Mouse (Mus musculus): ENCODE results near the gene Bud31. TPM values are rescaled to one million over a fixed set of nuclear protein-coding genes. Genes with fewer than 3 reads are reported as not detected.

Gene Bud31
- polyA plus RNA-seq, 1 experiment from 2014 or later, result 299 TPM

DNA sequence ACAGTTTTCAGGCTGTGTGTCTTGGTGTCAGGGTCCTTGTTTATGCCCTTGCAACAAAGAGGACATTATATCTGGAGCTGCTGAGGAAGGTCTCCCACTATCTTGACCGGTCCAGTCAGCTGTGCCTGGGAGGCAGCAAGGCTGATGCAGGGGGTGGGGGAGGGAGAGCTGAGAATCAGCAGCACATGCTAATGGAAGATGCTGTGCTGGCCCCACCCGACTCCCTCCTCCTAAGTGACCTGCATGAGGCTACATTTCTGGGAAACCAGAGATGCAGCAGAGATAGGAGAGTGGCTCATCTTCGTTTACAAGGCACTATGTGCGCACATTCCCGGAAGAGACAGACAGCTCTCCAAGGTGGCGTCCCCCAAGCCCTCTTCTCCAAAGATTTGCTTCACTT lies 29.8 kb upstream of the Bud31 start:
- peaks cover 7% of the 10 kb centered on the region for H3K27me3 ChIP-seq (ENCODE audit: control insufficient read depth, insufficient read depth, low read length)
- ATAC-seq (replicated peaks; ENCODE audit: insufficient number of reproducible peaks, low FRiP score, low TSS enrichment, low read depth), result no peak
- H3K9me3 ChIP-seq (replicated peaks; ENCODE audit: control insufficient read depth, low read length), result no peaks in the 10 kb centered on the region
- H3K27ac ChIP-seq (replicated peaks; ENCODE audit: low read depth, low read length), result no peak overlapping the region
- H3K4me1 ChIP-seq (ENCODE audit: control insufficient read depth, insufficient read depth, low read length), result no peaks in the 10 kb centered on the region
- no peak for DNase-seq (ENCODE audit: low spot score)
- no peak overlapping the region for H3K9ac ChIP-seq (replicated peaks; ENCODE audit: low read length)
- no peak overlapping the region for H3K4me2 ChIP-seq (ENCODE audit: low read depth, low read length)
- WGBS, result 79% methylated on average over 6 of the region's 6 CpGs
- H3K4me3 ChIP-seq (ENCODE audit: low read depth, low read length), result no peak overlapping the region
- H3K36me3 ChIP-seq (replicated peaks; ENCODE audit: control insufficient read depth, insufficient read depth, low read depth, low read length), result peaks cover 8% of the 10 kb centered on the region

DNA sequence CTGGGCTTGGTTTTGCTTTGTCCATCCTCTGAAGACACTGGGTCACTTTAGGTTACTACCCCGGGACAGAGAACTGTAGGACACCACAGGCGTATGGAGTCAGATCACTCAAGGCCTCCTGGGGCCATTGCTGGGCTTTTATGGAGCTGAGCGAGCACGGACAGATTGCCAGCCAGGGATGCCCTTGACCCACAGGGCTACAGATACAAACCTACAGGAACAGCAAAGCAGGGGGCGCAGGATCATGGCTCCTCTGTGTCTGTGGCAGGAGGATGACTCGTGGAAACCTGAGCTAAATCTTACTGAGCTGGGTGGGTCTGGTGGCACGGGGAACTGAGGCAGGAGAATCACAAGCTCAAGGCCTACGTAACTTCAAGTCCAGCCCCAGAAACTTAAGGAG lies 27.6 kb upstream of the Bud31 start:
- ATAC-seq (replicated peaks; ENCODE audit: insufficient number of reproducible peaks, low FRiP score, low TSS enrichment, low read depth) (no peak), DNase-seq (ENCODE audit: low spot score) (no peak)
- 80% methylated on average over 8 of the region's 8 CpGs for WGBS
- H3K4me3 ChIP-seq (ENCODE audit: low read depth, low read length), result no peak overlapping the region
- peaks cover 7% of the 10 kb centered on the region for H3K27me3 ChIP-seq (ENCODE audit: control insufficient read depth, insufficient read depth, low read length)
- no peak overlapping the region for H3K27ac ChIP-seq (replicated peaks; ENCODE audit: low read depth, low read length)
- H3K9ac ChIP-seq (replicated peaks; ENCODE audit: low read length), result no peak overlapping the region
- H3K4me2 ChIP-seq (ENCODE audit: low read depth, low read length), result no peak overlapping the region
- H3K36me3 ChIP-seq (replicated peaks; ENCODE audit: control insufficient read depth, insufficient read depth, low read depth, low read length), result peaks cover 4% of the 10 kb centered on the region
- no peaks in the 10 kb centered on the region for H3K4me1 ChIP-seq (ENCODE audit: control insufficient read depth, insufficient read depth, low read length)
- H3K9me3 ChIP-seq (replicated peaks; ENCODE audit: control insufficient read depth, low read length), result no peaks in the 10 kb centered on the region

- no peak for DNase-seq (ENCODE audit: low spot score)
- 43% methylated on average over 2 of the region's 2 CpGs for WGBS
Measured at GRCm38 (mm10) chr5:145113416-145113815, 26.7 kb upstream of the Bud31 start.

DNA sequence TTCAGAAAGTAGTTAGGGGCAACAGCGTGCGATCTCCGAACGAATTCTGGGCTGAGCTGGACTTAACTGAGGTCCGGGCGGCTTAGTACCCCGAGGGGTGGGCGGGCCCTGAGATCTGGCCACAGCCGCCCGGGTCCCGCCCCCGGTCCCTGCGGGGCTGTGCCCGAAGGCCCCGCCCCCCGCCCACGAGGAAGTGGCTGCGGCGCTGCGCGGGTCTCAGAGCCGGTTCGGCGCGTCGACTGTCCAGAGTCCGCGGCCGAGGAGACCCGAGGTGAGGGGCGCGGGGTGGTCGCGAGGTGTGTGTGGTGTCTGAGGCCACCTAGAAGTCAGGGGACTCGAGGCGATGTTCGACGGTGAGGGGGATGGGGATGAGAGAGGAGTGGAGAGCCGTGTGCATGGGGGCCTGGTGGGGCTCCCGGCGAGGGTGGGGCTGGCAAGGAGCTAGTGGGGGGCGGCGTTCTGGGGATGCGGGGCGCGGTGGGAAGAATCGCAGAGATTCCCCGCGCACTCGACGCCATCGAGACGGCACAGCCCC lies 26.0 kb upstream of the Bud31 start, which contains the start of gene Arpc1b:
Gene Arpc1b (plus strand): TSS at position 145 of the 535 bp plus-strand sequence.
- H3K9me3 ChIP-seq (replicated peaks; ENCODE audit: control insufficient read depth, low read length), result no peaks in the 10 kb centered on the region
- DNase-seq (ENCODE audit: low spot score) (peak; percentile 68), ATAC-seq (replicated peaks; ENCODE audit: insufficient number of reproducible peaks, low FRiP score, low TSS enrichment, low read depth) (peak; percentile 49)
- H3K4me3 ChIP-seq (ENCODE audit: low read depth, low read length), result peak within 1 kb of the TSS; percentile 55
- H3K27me3 ChIP-seq (ENCODE audit: control insufficient read depth, insufficient read depth, low read length), result peaks cover 7% of the 10 kb centered on the region
- H3K27ac ChIP-seq (replicated peaks; ENCODE audit: low read depth, low read length), result no peak within 1 kb of the TSS
- H3K9ac ChIP-seq (replicated peaks; ENCODE audit: low read length), result peak within 1 kb of the TSS; percentile 57
- H3K4me1 ChIP-seq (ENCODE audit: control insufficient read depth, insufficient read depth, low read length), result no peaks in the 10 kb centered on the region
- H3K4me2 ChIP-seq (ENCODE audit: low read depth, low read length), result peak within 1 kb of the TSS; percentile 79
- WGBS, result 1% methylated on average over 39 of the region's 53 CpGs
- H3K36me3 ChIP-seq (replicated peaks; ENCODE audit: control insufficient read depth, insufficient read depth, low read depth, low read length), result peaks cover 4% of the 10 kb centered on the region

More at GRCm38 (mm10) chr5:145113416-145113815, 26.7 kb upstream of the Bud31 start:
- Histone ChIP-seq H3K27me3 (ENCODE audit: control insufficient read depth, insufficient read depth, low read length) (peaks cover 7% of the 10 kb centered on the region), H3K9me3 (replicated peaks; ENCODE audit: control insufficient read depth, low read length) (no peaks in the 10 kb centered on the region), H3K36me3 (replicated peaks; ENCODE audit: control insufficient read depth, insufficient read depth, low read depth, low read length) (peaks cover 4% of the 10 kb centered on the region), H3K4me2 (ENCODE audit: low read depth, low read length) (peak overlapping the region; percentile 79; the same call in 1 of the 2 replicates), H3K4me3 (ENCODE audit: low read depth, low read length) (peak overlapping the region; percentile 55; the same call in 1 of the 2 replicates), H3K9ac (replicated peaks; ENCODE audit: low read length) (no peak overlapping the region), H3K4me1 (ENCODE audit: control insufficient read depth, insufficient read depth, low read length) (no peaks in the 10 kb centered on the region), H3K27ac (replicated peaks; ENCODE audit: low read depth, low read length) (no peak overlapping the region)
- no peak for ATAC-seq (replicated peaks; ENCODE audit: insufficient number of reproducible peaks, low FRiP score, low TSS enrichment, low read depth)

DNA sequence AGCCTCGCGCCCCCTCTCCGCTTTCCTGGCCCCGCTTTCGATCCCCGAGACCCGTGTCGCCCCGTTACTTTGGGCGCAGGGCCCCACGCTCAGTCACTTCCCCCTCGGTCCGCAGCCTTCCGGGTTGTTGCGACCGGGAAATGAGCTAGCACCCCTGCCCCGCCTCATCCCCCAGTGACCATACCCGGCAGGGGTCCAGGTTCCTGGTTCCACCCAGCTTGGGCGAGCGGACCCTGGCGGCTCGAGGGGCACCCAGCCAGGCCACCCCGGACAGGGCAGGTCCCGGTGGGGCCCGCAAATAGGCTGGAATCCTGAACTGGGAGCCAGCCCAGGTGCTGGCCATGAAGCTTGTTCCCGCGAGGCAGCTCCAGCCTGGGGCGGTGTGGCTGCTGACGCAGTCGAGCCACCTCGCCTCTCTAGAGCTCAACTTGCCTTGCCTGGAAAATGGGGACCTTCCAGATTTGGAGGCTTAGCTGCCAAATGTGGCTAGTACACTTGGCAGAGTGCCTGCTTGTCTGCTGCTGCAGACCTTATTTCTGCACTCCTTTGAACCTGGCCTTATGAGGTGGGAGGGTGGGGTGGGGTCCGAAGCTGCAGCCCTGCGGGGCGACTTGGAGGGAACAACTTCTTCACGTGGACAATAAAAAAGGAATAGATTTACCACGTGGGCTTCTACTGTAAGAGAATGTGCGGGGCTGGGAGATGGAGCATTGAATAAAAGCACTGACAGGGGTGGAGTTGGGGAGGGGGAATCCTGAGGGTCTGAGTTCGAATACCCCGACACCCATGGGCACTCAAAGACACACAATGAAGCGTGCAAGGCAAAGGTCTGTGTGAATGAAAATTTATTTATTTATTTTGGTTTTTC lies 25.3 kb upstream of the Bud31 start:
- Histone ChIP-seq H3K4me1 (ENCODE audit: control insufficient read depth, insufficient read depth, low read length) (no peaks in the 10 kb centered on the region), H3K27me3 (ENCODE audit: control insufficient read depth, insufficient read depth, low read length) (peaks cover 7% of the 10 kb centered on the region), H3K4me3 (ENCODE audit: low read depth, low read length) (peak overlapping the region; percentile 55), H3K36me3 (replicated peaks; ENCODE audit: control insufficient read depth, insufficient read depth, low read depth, low read length) (peaks cover 2% of the 10 kb centered on the region), H3K4me2 (ENCODE audit: low read depth, low read length) (peak overlapping the region; percentile 79), H3K27ac (replicated peaks; ENCODE audit: low read depth, low read length) (no peak overlapping the region), H3K9ac (replicated peaks; ENCODE audit: low read length) (peak overlapping the region; percentile 57), H3K9me3 (replicated peaks; ENCODE audit: control insufficient read depth, low read length) (no peaks in the 10 kb centered on the region)
- DNase-seq (ENCODE audit: low spot score), result peak; percentile 32
- ATAC-seq (replicated peaks; ENCODE audit: insufficient number of reproducible peaks, low FRiP score, low TSS enrichment, low read depth), result peak; percentile 15; the same call in 1 of the 2 replicates
- WGBS, result 19% methylated on average over 39 of the region's 40 CpGs

DNA sequence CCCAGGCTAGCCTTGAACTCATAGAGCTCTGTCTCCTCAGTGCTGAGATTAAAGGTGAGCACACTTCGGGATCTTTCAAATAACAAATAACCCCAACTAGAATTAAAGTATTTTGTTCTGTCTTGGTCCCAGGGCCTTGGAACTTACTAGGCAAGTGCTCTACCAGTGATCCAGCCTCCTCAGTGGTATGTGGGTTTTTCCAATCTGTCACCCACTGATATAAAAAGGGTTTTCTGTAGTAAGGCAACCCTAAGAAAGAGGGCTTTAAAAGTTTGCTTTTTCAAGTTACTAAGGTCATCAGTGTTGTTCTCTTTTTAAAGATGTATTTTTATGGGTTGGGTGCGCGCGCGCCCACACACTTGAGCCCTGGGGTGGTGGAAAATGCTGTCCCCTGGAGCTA lies 24.4 kb upstream of the Bud31 start:
- WGBS, result 94% methylated on average over 5 of the region's 5 CpGs
- ATAC-seq (replicated peaks; ENCODE audit: insufficient number of reproducible peaks, low FRiP score, low TSS enrichment, low read depth), result no peak
- Histone ChIP-seq H3K4me3 (ENCODE audit: low read depth, low read length) (no peak overlapping the region), H3K4me1 (ENCODE audit: control insufficient read depth, insufficient read depth, low read length) (no peaks in the 10 kb centered on the region), H3K27ac (replicated peaks; ENCODE audit: low read depth, low read length) (no peak overlapping the region), H3K27me3 (ENCODE audit: control insufficient read depth, insufficient read depth, low read length) (peaks cover 7% of the 10 kb centered on the region), H3K36me3 (replicated peaks; ENCODE audit: control insufficient read depth, insufficient read depth, low read depth, low read length) (no peaks in the 10 kb centered on the region), H3K9ac (replicated peaks; ENCODE audit: low read length) (no peak overlapping the region), H3K4me2 (ENCODE audit: low read depth, low read length) (no peak overlapping the region), H3K9me3 (replicated peaks; ENCODE audit: control insufficient read depth, low read length) (no peaks in the 10 kb centered on the region)
- no peak for DNase-seq (ENCODE audit: low spot score)

DNA sequence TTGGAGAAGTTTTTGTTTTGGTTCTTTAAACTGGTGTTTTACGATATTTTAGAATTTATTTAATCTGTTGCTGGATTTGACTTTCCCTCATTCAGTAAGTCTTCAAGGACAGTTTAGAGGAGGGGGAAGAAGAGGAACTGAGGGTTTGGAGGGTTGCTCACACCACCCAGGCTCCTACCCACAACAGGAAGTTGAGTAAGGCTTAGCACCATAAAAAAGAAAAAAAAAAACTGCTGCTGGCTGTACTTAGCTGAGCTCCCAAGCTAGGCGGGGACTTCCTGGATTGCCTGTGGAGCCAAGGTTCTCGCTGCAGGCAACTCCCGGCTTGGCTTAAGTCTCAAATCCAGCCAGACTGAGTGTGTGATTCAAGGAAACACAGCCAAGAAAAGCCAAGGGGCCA lies 23.8 kb upstream of the Bud31 start:
- Histone ChIP-seq H3K36me3 (replicated peaks; ENCODE audit: control insufficient read depth, insufficient read depth, low read depth, low read length) (no peaks in the 10 kb centered on the region), H3K9me3 (replicated peaks; ENCODE audit: control insufficient read depth, low read length) (no peaks in the 10 kb centered on the region), H3K4me1 (ENCODE audit: control insufficient read depth, insufficient read depth, low read length) (no peaks in the 10 kb centered on the region; the same call in 1 of the 2 replicates), H3K9ac (replicated peaks; ENCODE audit: low read length) (no peak overlapping the region), H3K27ac (replicated peaks; ENCODE audit: low read depth, low read length) (no peak overlapping the region), H3K4me3 (ENCODE audit: low read depth, low read length) (no peak overlapping the region), H3K4me2 (ENCODE audit: low read depth, low read length) (no peak overlapping the region), H3K27me3 (ENCODE audit: control insufficient read depth, insufficient read depth, low read length) (peaks cover 7% of the 10 kb centered on the region)
- DNase-seq (ENCODE audit: low spot score) (no peak), ATAC-seq (replicated peaks; ENCODE audit: insufficient number of reproducible peaks, low FRiP score, low TSS enrichment, low read depth) (no peak)
- 41% methylated on average over 4 of the region's 4 CpGs for WGBS

DNA sequence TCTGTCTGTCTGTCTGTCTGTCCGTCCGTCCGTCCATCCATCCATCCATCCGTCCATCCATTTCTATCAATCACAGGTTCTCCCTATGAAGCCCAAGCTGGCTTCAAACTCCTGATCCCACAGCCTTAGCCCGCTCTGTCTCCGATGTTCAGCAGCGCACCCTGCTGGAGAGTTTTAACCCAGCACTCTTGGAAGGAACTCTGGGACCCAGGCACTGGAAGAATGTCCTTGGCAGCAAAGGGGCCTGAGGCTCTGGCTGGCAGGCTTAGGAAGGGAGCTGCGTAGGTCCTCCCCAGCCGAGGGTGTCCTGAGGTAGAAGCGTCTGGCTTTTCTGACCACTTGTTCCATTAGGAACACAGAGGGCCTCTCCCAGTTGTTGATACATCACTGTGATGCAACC lies 23.2 kb upstream of the Bud31 start:
- Histone ChIP-seq H3K9ac (replicated peaks; ENCODE audit: low read length) (no peak overlapping the region), H3K4me2 (ENCODE audit: low read depth, low read length) (no peak overlapping the region)
- WGBS, result 44% methylated on average over 10 of the region's 10 CpGs

More for the DNA sequence above, 23.2 kb upstream of the Bud31 start:
- H3K9me3 ChIP-seq (replicated peaks; ENCODE audit: control insufficient read depth, low read length), result no peaks in the 10 kb centered on the region
- H3K4me1 ChIP-seq (ENCODE audit: control insufficient read depth, insufficient read depth, low read length), result no peaks in the 10 kb centered on the region; the same call in 1 of the 2 replicates
- ATAC-seq (replicated peaks; ENCODE audit: insufficient number of reproducible peaks, low FRiP score, low TSS enrichment, low read depth) (no peak), DNase-seq (ENCODE audit: low spot score) (peak; percentile 72)
- no peaks in the 10 kb centered on the region for H3K36me3 ChIP-seq (replicated peaks; ENCODE audit: control insufficient read depth, insufficient read depth, low read depth, low read length)
- no peak overlapping the region for H3K4me3 ChIP-seq (ENCODE audit: low read depth, low read length)
- peaks cover 7% of the 10 kb centered on the region for H3K27me3 ChIP-seq (ENCODE audit: control insufficient read depth, insufficient read depth, low read length)
- no peak overlapping the region for H3K27ac ChIP-seq (replicated peaks; ENCODE audit: low read depth, low read length)

All from embryonic facial prominence, embryonic 11.5 days (tissue).